Mouse (Mus musculus): Measurements from ENCODE around the gene Clec2d. TPM values are rescaled to one million over a fixed set of nuclear protein-coding genes. Genes with fewer than 3 reads are reported as not detected.

The Clec2d gene
- polyA plus RNA-seq (2014; fragmentation: Illumina TruSeq; extraction: RNeasy Lipid Tissue Mini Kit (QIAGEN cat#74804); ENCODE audit: low read depth, low replicate concordance): 668 TPM

GRCm38 (mm10) chr6:129180403-129181169 lies at the start of gene Clec2d:
Gene Clec2d, plus strand, starts transcription at chr6:129180615.

Other genes starting within 250 kb of the Clec2d start
- gene Clec2g, start 246.2 kb upstream of the Clec2d start, polyA plus RNA-seq (2014; fragmentation: Illumina TruSeq; extraction: RNeasy Lipid Tissue Mini Kit (QIAGEN cat#74804); ENCODE audit: low read depth, low replicate concordance): not detected
- gene Klrb1f, start 134.7 kb upstream of the Clec2d start, polyA plus RNA-seq (2014; fragmentation: Illumina TruSeq; extraction: RNeasy Lipid Tissue Mini Kit (QIAGEN cat#74804); ENCODE audit: low read depth, low replicate concordance): not detected
- 0.29 TPM for gene Clec2e, start 79.7 kb upstream of the Clec2d start, polyA plus RNA-seq (2014; fragmentation: Illumina TruSeq; extraction: RNeasy Lipid Tissue Mini Kit (QIAGEN cat#74804); ENCODE audit: low read depth, low replicate concordance)
- 0.85 TPM for gene Cd69, start 94.8 kb downstream of the Clec2d start, polyA plus RNA-seq (2014; fragmentation: Illumina TruSeq; extraction: RNeasy Lipid Tissue Mini Kit (QIAGEN cat#74804); ENCODE audit: low read depth, low replicate concordance)
- gene 4922502D21Rik, start 151.2 kb downstream of the Clec2d start, polyA plus RNA-seq (2014; fragmentation: Illumina TruSeq; extraction: RNeasy Lipid Tissue Mini Kit (QIAGEN cat#74804); ENCODE audit: low read depth, low replicate concordance): not detected
- 9.6 TPM for gene Clec12a, start 162.1 kb downstream of the Clec2d start, polyA plus RNA-seq (2014; fragmentation: Illumina TruSeq; extraction: RNeasy Lipid Tissue Mini Kit (QIAGEN cat#74804); ENCODE audit: low read depth, low replicate concordance)
- gene Clec12b, start 205.3 kb downstream of the Clec2d start, polyA plus RNA-seq (2014; fragmentation: Illumina TruSeq; extraction: RNeasy Lipid Tissue Mini Kit (QIAGEN cat#74804); ENCODE audit: low read depth, low replicate concordance): not detected
- 22.1 TPM for gene Clec1b, start 216.7 kb downstream of the Clec2d start, polyA plus RNA-seq (2014; fragmentation: Illumina TruSeq; extraction: RNeasy Lipid Tissue Mini Kit (QIAGEN cat#74804); ENCODE audit: low read depth, low replicate concordance)
- 2.5 TPM for gene Clec9a, start 228.2 kb downstream of the Clec2d start, polyA plus RNA-seq (2014; fragmentation: Illumina TruSeq; extraction: RNeasy Lipid Tissue Mini Kit (QIAGEN cat#74804); ENCODE audit: low read depth, low replicate concordance)